Comparison of ENCODE assay signal across 9 mouse cellular contexts in genomic region chr9:41378627-41379231, GRCm38 (mm10).
DNase-seq lines count a peak whose midpoint lies in the region; ATAC-seq lines count a peak whose summit lies in the region.
"Had no signal": no experiment of that assay in that cellular context is flagged by ENCODE, and none has a peak within 500 bp of the region (broad histone marks: within the 10 kb centered on the region; RNA-seq: fewer than 3 reads in every experiment).

No protein-coding gene starts in this region.

- H3K9ac ChIP-seq in intestine, embryonic 15.5 days, result no peak overlapping the region
- no peak overlapping the region for H3K9ac ChIP-seq in intestine, embryonic 16.5 days (ENCODE audit: low read depth, low read length)
- H3K9ac ChIP-seq in hindbrain, embryonic 13.5 days, result peak overlapping the region; percentile 90
- peak overlapping the region; percentile 88 for H3K9ac ChIP-seq in neural tube, embryonic 11.5 days (ENCODE audit: low read length)
- H3K9ac ChIP-seq: liver, embryonic 13.5 days had no signal

- H3K9me3 ChIP-seq in intestine, embryonic 15.5 days, result no peaks in the 10 kb centered on the region
- no peaks in the 10 kb centered on the region for H3K9me3 ChIP-seq in intestine, embryonic 16.5 days (ENCODE audit: control insufficient read depth, low read length)
- no peaks in the 10 kb centered on the region for H3K9me3 ChIP-seq in hindbrain, embryonic 13.5 days
- H3K9me3 ChIP-seq in neural tube, embryonic 11.5 days (ENCODE audit: control insufficient read depth, low read length), result no peaks in the 10 kb centered on the region
- H3K9me3 ChIP-seq: liver, embryonic 13.5 days had no signal

- no peaks in the 10 kb centered on the region for H3K36me3 ChIP-seq in intestine, embryonic 15.5 days
- H3K36me3 ChIP-seq in intestine, embryonic 16.5 days (ENCODE audit: control insufficient read depth, insufficient read depth, low read length), result no peaks in the 10 kb centered on the region
- no peaks in the 10 kb centered on the region for H3K36me3 ChIP-seq in hindbrain, embryonic 13.5 days
- H3K36me3 ChIP-seq in neural tube, embryonic 11.5 days (ENCODE audit: control insufficient read depth, insufficient read depth, low read length), result no peaks in the 10 kb centered on the region
- H3K36me3 ChIP-seq: liver, embryonic 13.5 days had no signal

- 63% methylated on average over 10 of the region's 10 CpGs for WGBS in intestine, embryonic 15.5 days
- WGBS in intestine, embryonic 16.5 days, result 60% methylated on average over 10 of the region's 10 CpGs
- 6% methylated on average over 10 of the region's 10 CpGs for WGBS in hindbrain, embryonic 13.5 days
- WGBS in neural tube, embryonic 11.5 days, result 34% methylated on average over 10 of the region's 10 CpGs

- H3K27me3 ChIP-seq in intestine, embryonic 15.5 days (replicated peaks), result no peaks in the 10 kb centered on the region
- no peaks in the 10 kb centered on the region for H3K27me3 ChIP-seq in intestine, embryonic 16.5 days (replicated peaks; ENCODE audit: control insufficient read depth, insufficient read depth, low read length)
- H3K27me3 ChIP-seq in hindbrain, embryonic 13.5 days, result no peaks in the 10 kb centered on the region
- no peaks in the 10 kb centered on the region for H3K27me3 ChIP-seq in neural tube, embryonic 11.5 days (ENCODE audit: control insufficient read depth, insufficient read depth, low read length)

- ATAC-seq in intestine, embryonic 15.5 days, result no peak
- ATAC-seq in intestine, embryonic 16.5 days, result no peak
- ATAC-seq in hindbrain, embryonic 13.5 days (ENCODE audit: low FRiP score), result peak; percentile 40
- ATAC-seq in neural tube, embryonic 11.5 days (ENCODE audit: insufficient read depth, low FRiP score, low TSS enrichment), result peak; percentile 56; the same call in 1 of the 2 replicates
- ATAC-seq in megakaryocyte-erythroid progenitor cell, adult 5-6 weeks (replicated peaks; ENCODE audit: low FRiP score, low TSS enrichment, poor library complexity, severe bottlenecking), result no peak

- DNase-seq in embryo, embryonic 11 days, result peak; percentile 58
- DNase-seq in neural tube, embryonic 11.5 days (ENCODE audit: low spot score), result peak; percentile 62
- DNase-seq in spleen, postnatal 14 days (ENCODE audit: low spot score in 2 of 2), result no peak
- DNase-seq in heart, postnatal 25 days (ENCODE audit: low spot score), result no peak
- DNase-seq: liver, embryonic 13.5 days had no signal

- H3K27ac ChIP-seq in intestine, embryonic 15.5 days, result peak overlapping the region; percentile 40; the same call in 1 of the 2 replicates
- no peak overlapping the region for H3K27ac ChIP-seq in intestine, embryonic 16.5 days (ENCODE audit: low read length)
- H3K27ac ChIP-seq in hindbrain, embryonic 13.5 days, result peak overlapping the region; percentile 100
- H3K27ac ChIP-seq in neural tube, embryonic 11.5 days (ENCODE audit: low read depth, low read length), result peak overlapping the region; percentile 98
- H3K27ac ChIP-seq: liver, embryonic 13.5 days had no signal

- peaks cover 13% of the 10 kb centered on the region for H3K4me1 ChIP-seq in intestine, embryonic 15.5 days (replicated peaks)
- peaks cover 11% of the 10 kb centered on the region for H3K4me1 ChIP-seq in intestine, embryonic 16.5 days (ENCODE audit: control insufficient read depth, insufficient read depth, low read length)
- peaks cover 75% of the 10 kb centered on the region for H3K4me1 ChIP-seq in hindbrain, embryonic 13.5 days (replicated peaks)
- peaks cover 34% of the 10 kb centered on the region for H3K4me1 ChIP-seq in neural tube, embryonic 11.5 days (ENCODE audit: control insufficient read depth, insufficient read depth, low read length)
- H3K4me1 ChIP-seq: liver, embryonic 13.5 days had no signal

- intact Hi-C loops in heart, postnatal 25 days (cut with DNase I), result loop anchor here (5.0 kb wide), 1 partner anchor 79 kb away; no protein-coding TSS in a partner anchor

- H3K4me2 ChIP-seq in intestine, embryonic 15.5 days (replicated peaks), result no peak overlapping the region
- no peak overlapping the region for H3K4me2 ChIP-seq in intestine, embryonic 16.5 days (ENCODE audit: low read depth, low read length)
- H3K4me2 ChIP-seq in hindbrain, embryonic 13.5 days, result peak overlapping the region; percentile 76
- peak overlapping the region; percentile 76 for H3K4me2 ChIP-seq in neural tube, embryonic 11.5 days (ENCODE audit: low read depth)
- H3K4me2 ChIP-seq: liver, embryonic 13.5 days had no signal

- no peak overlapping the region for H3K4me3 ChIP-seq in intestine, embryonic 15.5 days (replicated peaks)
- no peak overlapping the region for H3K4me3 ChIP-seq in intestine, embryonic 16.5 days (ENCODE audit: low read length)
- peak overlapping the region; percentile 45 for H3K4me3 ChIP-seq in hindbrain, embryonic 13.5 days
- H3K4me3 ChIP-seq in neural tube, embryonic 11.5 days (ENCODE audit: low read depth, low read length), result peak overlapping the region; percentile 44
- H3K4me3 ChIP-seq: liver, embryonic 13.5 days had no signal

Comparison
In these comparisons a context has a peak if more than half of its experiments do, and no peak if none do; other contexts are left out.
1. ATAC-seq: peak in hindbrain, embryonic 13.5 days (single experiment) and neural tube, embryonic 11.5 days (single experiment); none in intestine, embryonic 15.5 days (single experiment), intestine, embryonic 16.5 days (single experiment) and megakaryocyte-erythroid progenitor cell, adult 5-6 weeks (single experiment).
2. H3K4me2 ChIP-seq: peak in hindbrain, embryonic 13.5 days (single experiment) and neural tube, embryonic 11.5 days (single experiment); none in intestine, embryonic 15.5 days (single experiment) and intestine, embryonic 16.5 days (single experiment).
3. H3K4me3 ChIP-seq: peak in hindbrain, embryonic 13.5 days (single experiment) and neural tube, embryonic 11.5 days (single experiment); none in intestine, embryonic 15.5 days (single experiment) and intestine, embryonic 16.5 days (single experiment).
4. H3K9ac ChIP-seq: peak in hindbrain, embryonic 13.5 days (single experiment) and neural tube, embryonic 11.5 days (single experiment); none in intestine, embryonic 15.5 days (single experiment) and intestine, embryonic 16.5 days (single experiment).
5. DNase-seq: peak in embryo, embryonic 11 days (single experiment) and neural tube, embryonic 11.5 days (single experiment); none in spleen, postnatal 14 days (0 of 2) and heart, postnatal 25 days (single experiment).